Mouse (Mus musculus) erythroblast, adult 5-6 weeks (primary cell): ENCODE results near the gene Zfp36l3. TPM values are rescaled to one million over a fixed set of nuclear protein-coding genes. Genes with fewer than 3 reads are reported as not detected.
"Not testable (repeated sequence)": the region's sequence is repeated elsewhere in the genome, so short reads cannot be mapped to it uniquely, and the experiment has no call there.

Experiments
- ATAC-seq: replicated peaks from 2 replicates; pipeline ENCODE4 v1.8.0; 2016; ENCODE audit warnings: moderate number of reproducible peaks, mild to moderate bottlenecking, moderate TSS enrichment, inconsistent platforms; ENCODE audit not compliant: poor library complexity, low FRiP score, severe bottlenecking
- total RNA-seq, 2 experiments: library from RNA; stranded (forward) in 1 of 2; stranded (reverse) in 1 of 2; fragments of 150-400 nt in 1 of 2; fragments of 200-764, 138-1000 nt in 1 of 2; gene quantifications; 2 replicates each; pipeline versions ENCODE4 v1.2.3 to v1.2.4; 2015 to 2017; ENCODE audit warnings: low replicate concordance in 2 of 2

Gene Zfp36l3
- total RNA-seq (2015; ENCODE audit: low replicate concordance) (not detected in 2 replicates), total RNA-seq (2017; ENCODE audit: low replicate concordance) (not detected in 2 replicates)

GRCm38 (mm10) chrX:53776276-53776675 is at the start of gene Zfp36l3:
Gene Zfp36l3, minus strand, starts transcription at chrX:53776394.
- no peak for ATAC-seq

- no peak for ATAC-seq
Observed at GRCm38 (mm10) chrX:53799074-53799473, 22.9 kb upstream of the Zfp36l3 start.

- not testable (repeated sequence) for ATAC-seq
Observed at GRCm38 (mm10) chrX:53797519-53797918, 21.3 kb upstream of the Zfp36l3 start, which contains the start of gene Xlr. Gene Xlr, minus strand, starts transcription at chrX:53797706.

GRCm38 (mm10) chrX:53757736-53758135 is 18.5 kb downstream of the Zfp36l3 start, which contains the start of gene 1700013H16Rik:
Gene 1700013H16Rik, minus strand, starts transcription at chrX:53757831.
- ATAC-seq, result no peak

GRCm38 (mm10) chrX:53752851-53753250 is 23.3 kb downstream of the Zfp36l3 start:
- ATAC-seq, result no peak

GRCm38 (mm10) chrX:53728967-53729366 is 47.2 kb downstream of the Zfp36l3 start:
- ATAC-seq, result no peak

GRCm38 (mm10) chrX:53724596-53724995 is 51.6 kb downstream of the Zfp36l3 start, which contains the start of gene 4930502E18Rik:
Gene 4930502E18Rik, plus strand, starts transcription at chrX:53724826.
- no peak for ATAC-seq

Other genes starting within 250 kb of the Zfp36l3 start
- not detected in 2 replicates for gene Rtl8c, start 168.4 kb downstream of the Zfp36l3 start, total RNA-seq (2015; ENCODE audit: low replicate concordance)
- gene Rtl8c, start 168.4 kb downstream of the Zfp36l3 start, total RNA-seq (2017; ENCODE audit: low replicate concordance), result not detected in 2 replicates
- gene Gm14597, start 167.4 kb downstream of the Zfp36l3 start, total RNA-seq (2015; ENCODE audit: low replicate concordance), result not detected in 2 replicates
- not detected in 2 replicates for gene Gm14597, start 167.4 kb downstream of the Zfp36l3 start, total RNA-seq (2017; ENCODE audit: low replicate concordance)
- gene Rtl8a, start 132.7 kb downstream of the Zfp36l3 start, total RNA-seq (2015; ENCODE audit: low replicate concordance), result 4.0 TPM in 1 of 2 replicates, not detected in the other
- 0.42 and 1.4 TPM in 2 replicates for gene Rtl8a, start 132.7 kb downstream of the Zfp36l3 start, total RNA-seq (2017; ENCODE audit: low replicate concordance)
- gene Rtl8b, start 106.0 kb downstream of the Zfp36l3 start, total RNA-seq (2015; ENCODE audit: low replicate concordance), result 2.7 and 3.5 TPM in 2 replicates
- gene Rtl8b, start 106.0 kb downstream of the Zfp36l3 start, total RNA-seq (2017; ENCODE audit: low replicate concordance), result 0.42 TPM in 1 of 2 replicates, not detected in the other
- not detected in 2 replicates for gene 4930502E18Rik, start 51.6 kb downstream of the Zfp36l3 start, total RNA-seq (2015; ENCODE audit: low replicate concordance)
- gene 4930502E18Rik, start 51.6 kb downstream of the Zfp36l3 start, total RNA-seq (2017; ENCODE audit: low replicate concordance), result not detected in 2 replicates
- gene 1700013H16Rik, start 18.6 kb downstream of the Zfp36l3 start, total RNA-seq (2015; ENCODE audit: low replicate concordance), result not detected in 2 replicates
- gene 1700013H16Rik, start 18.6 kb downstream of the Zfp36l3 start, total RNA-seq (2017; ENCODE audit: low replicate concordance), result not detected in 2 replicates
- gene Xlr, start 21.3 kb upstream of the Zfp36l3 start, total RNA-seq (2015; ENCODE audit: low replicate concordance), result 1.0 and 5.8 TPM in 2 replicates
- 2.2 TPM in 1 of 2 replicates, not detected in the other for gene Xlr, start 21.3 kb upstream of the Zfp36l3 start, total RNA-seq (2017; ENCODE audit: low replicate concordance)